Mouse (Mus musculus): Measurements from ENCODE around the gene Xylt1. TPM values are rescaled to one million over a fixed set of nuclear protein-coding genes. Genes with fewer than 3 reads are reported as not detected.

Gene Xylt1
- polyA plus RNA-seq, 1 experiment: 5.7 TPM

DNA sequence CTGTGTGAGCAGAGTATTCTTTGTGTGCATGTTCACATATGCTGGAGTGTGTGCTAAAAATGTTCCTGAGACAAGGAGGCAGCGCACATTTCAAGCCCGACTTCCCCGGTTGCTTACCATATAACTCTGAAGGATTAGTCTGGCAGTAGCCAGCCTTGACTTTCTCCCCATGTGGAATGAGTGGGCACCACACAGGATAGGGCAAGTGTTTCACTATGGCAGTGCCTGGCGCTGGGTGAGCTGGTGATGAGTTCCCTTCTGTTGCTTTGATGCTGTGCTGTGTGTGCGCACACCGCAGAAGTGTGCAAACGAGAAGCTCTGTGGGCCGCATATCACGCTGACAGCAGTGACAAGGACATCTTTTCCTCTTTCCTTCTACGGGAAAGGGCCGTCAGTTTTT is 56.1 kb downstream of the Xylt1 start:
- TF ChIP-seq CTCF (IDR thresholded peaks at IDR 0.05; ENCODE audit: borderline replicate concordance, control insufficient read depth, extremely low read depth, insufficient read depth, low read length, poor library complexity) (no peak), POLR2A (IDR thresholded peaks at IDR 0.05; ENCODE audit: control insufficient read depth, extremely low read depth, insufficient read depth, low read length, poor library complexity) (no peak)
- 96% methylated on average over 11 of the region's 11 CpGs for WGBS

DNA sequence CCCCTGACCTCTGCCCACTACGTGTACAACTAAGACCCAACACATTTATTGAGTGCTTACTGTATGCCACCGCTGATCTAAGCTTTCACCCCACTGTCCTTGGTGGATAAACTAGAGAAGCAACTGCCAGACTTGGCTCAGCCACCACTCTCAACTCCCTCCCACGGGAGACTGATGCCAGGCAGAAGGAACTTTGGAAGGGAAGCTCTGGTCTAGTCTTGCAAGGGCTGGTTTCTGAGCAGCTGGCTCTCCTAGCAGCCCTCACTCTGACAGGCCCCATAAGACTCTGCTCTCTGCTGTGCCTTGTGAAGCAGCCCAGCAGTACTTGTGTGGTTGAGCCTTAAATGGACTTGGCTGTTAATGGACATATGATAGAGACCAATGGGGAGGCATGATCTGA is 60.2 kb downstream of the Xylt1 start:
- TF ChIP-seq POLR2A (IDR thresholded peaks at IDR 0.05; ENCODE audit: control insufficient read depth, extremely low read depth, insufficient read depth, low read length, poor library complexity) (no peak), CTCF (IDR thresholded peaks at IDR 0.05; ENCODE audit: borderline replicate concordance, control insufficient read depth, extremely low read depth, insufficient read depth, low read length, poor library complexity) (no peak)
- H3K36me3 ChIP-seq (ENCODE audit: control insufficient read depth, insufficient read depth, low read length): no peaks in the 10 kb centered on the region
- peaks cover 4% of the 10 kb centered on the region; the same call in 1 of the 2 replicates for H3K4me1 ChIP-seq (replicated peaks; ENCODE audit: control insufficient read depth, insufficient read depth, low read length)
- WGBS: 95% methylated on average over 3 of the region's 3 CpGs
- H3K27me3 ChIP-seq (ENCODE audit: control insufficient read depth, insufficient read depth, low read length): no peaks in the 10 kb centered on the region
- no peak overlapping the region for H3K27ac ChIP-seq (ENCODE audit: control insufficient read depth, insufficient read depth, low read length)
- no peak for DNase-seq
- no peak overlapping the region for H3K4me3 ChIP-seq (ENCODE audit: control insufficient read depth, insufficient read depth, low read length)

More for the DNA sequence above, 56.1 kb downstream of the Xylt1 start:
- no peak for DNase-seq
- Histone ChIP-seq H3K27me3 (ENCODE audit: control insufficient read depth, insufficient read depth, low read length) (no peaks in the 10 kb centered on the region), H3K27ac (ENCODE audit: control insufficient read depth, insufficient read depth, low read length) (no peak overlapping the region), H3K36me3 (ENCODE audit: control insufficient read depth, insufficient read depth, low read length) (no peaks in the 10 kb centered on the region), H3K4me1 (replicated peaks; ENCODE audit: control insufficient read depth, insufficient read depth, low read length) (peaks cover 15% of the 10 kb centered on the region), H3K4me3 (ENCODE audit: control insufficient read depth, insufficient read depth, low read length) (no peak overlapping the region)

DNA sequence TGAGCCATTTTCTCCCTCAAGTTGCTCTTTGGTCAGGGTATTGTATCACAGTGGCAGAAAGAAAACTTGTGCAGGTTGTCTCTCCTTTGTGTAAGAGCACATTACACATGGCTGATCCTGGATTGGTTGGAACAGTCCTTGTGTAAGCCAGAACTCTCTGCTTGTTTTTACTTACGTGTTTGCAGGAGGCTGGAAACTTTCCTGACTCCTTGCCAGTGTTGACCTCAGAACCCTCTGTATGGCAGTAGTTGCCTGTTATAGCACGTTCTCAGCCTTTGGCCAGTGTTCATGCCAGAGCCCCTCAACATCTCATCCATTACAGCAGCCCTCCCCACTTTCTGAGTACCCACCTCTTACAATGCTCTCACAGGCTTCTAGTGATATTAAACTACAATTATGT is 61.9 kb downstream of the Xylt1 start:
- no peak for DNase-seq
- WGBS: 99% methylated on average over 2 of the region's 2 CpGs

DNA sequence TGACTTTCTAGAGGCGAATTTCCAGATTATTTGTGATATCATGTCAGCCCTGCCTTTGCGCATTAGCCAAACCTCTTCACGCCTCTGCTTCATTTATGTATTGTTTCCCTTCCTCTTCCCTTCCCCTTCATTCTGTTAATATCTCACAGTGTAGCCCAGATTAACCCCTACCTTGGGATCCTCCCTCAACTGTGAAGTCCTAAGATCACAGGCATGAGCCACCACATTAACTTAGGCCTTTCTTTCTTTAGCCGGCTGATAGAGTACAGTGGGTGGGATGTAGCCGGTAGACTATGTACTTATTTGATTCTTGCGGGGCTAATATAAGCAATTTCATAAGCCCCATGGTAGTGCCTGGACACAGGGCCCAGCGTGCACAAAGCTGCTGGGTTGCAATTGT is 62.4 kb downstream of the Xylt1 start:
- H3K27ac ChIP-seq (ENCODE audit: control insufficient read depth, insufficient read depth, low read length): no peak overlapping the region
- no peak overlapping the region for H3K4me3 ChIP-seq (ENCODE audit: control insufficient read depth, insufficient read depth, low read length)
- no peaks in the 10 kb centered on the region for H3K27me3 ChIP-seq (ENCODE audit: control insufficient read depth, insufficient read depth, low read length)
- no peak for DNase-seq
- H3K4me1 ChIP-seq (replicated peaks; ENCODE audit: control insufficient read depth, insufficient read depth, low read length): peaks cover 4% of the 10 kb centered on the region; the same call in 1 of the 2 replicates
- no peaks in the 10 kb centered on the region for H3K36me3 ChIP-seq (ENCODE audit: control insufficient read depth, insufficient read depth, low read length)
- 94% methylated on average over 7 of the region's 7 CpGs for WGBS
- TF ChIP-seq CTCF (IDR thresholded peaks at IDR 0.05; ENCODE audit: borderline replicate concordance, control insufficient read depth, extremely low read depth, insufficient read depth, low read length, poor library complexity) (no peak), POLR2A (IDR thresholded peaks at IDR 0.05; ENCODE audit: control insufficient read depth, extremely low read depth, insufficient read depth, low read length, poor library complexity) (no peak)

More for the DNA sequence above, 61.9 kb downstream of the Xylt1 start:
- H3K4me1 ChIP-seq (replicated peaks; ENCODE audit: control insufficient read depth, insufficient read depth, low read length): peaks cover 4% of the 10 kb centered on the region; the same call in 1 of the 2 replicates
- H3K27ac ChIP-seq (ENCODE audit: control insufficient read depth, insufficient read depth, low read length): no peak overlapping the region
- TF ChIP-seq CTCF (IDR thresholded peaks at IDR 0.05; ENCODE audit: borderline replicate concordance, control insufficient read depth, extremely low read depth, insufficient read depth, low read length, poor library complexity) (no peak), POLR2A (IDR thresholded peaks at IDR 0.05; ENCODE audit: control insufficient read depth, extremely low read depth, insufficient read depth, low read length, poor library complexity) (no peak)
- H3K36me3 ChIP-seq (ENCODE audit: control insufficient read depth, insufficient read depth, low read length): no peaks in the 10 kb centered on the region
- H3K4me3 ChIP-seq (ENCODE audit: control insufficient read depth, insufficient read depth, low read length): no peak overlapping the region
- no peaks in the 10 kb centered on the region for H3K27me3 ChIP-seq (ENCODE audit: control insufficient read depth, insufficient read depth, low read length)

DNA sequence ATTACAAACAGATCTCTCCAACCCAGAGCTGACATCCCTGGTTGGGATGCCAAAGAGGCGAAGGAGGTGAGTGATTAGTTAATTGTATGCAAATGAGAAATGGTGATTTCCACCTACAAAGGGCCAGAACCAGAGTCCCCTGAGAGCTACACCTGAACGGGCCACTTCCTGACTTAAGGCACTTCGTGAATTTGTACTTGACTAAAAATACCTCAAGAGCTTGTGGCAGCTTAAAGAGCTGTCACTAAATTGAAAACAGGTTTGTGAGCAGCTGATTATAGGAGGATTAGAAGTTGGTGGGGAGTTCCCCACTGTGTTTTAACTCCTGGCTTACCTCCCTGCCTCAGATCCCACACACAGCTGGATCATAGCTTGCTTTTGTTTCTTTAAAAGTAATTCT is 64.7 kb downstream of the Xylt1 start:
- no peak for TF ChIP-seq CTCF (IDR thresholded peaks at IDR 0.05; ENCODE audit: borderline replicate concordance, control insufficient read depth, extremely low read depth, insufficient read depth, low read length, poor library complexity)
- TF ChIP-seq POLR2A (IDR thresholded peaks at IDR 0.05; ENCODE audit: control insufficient read depth, extremely low read depth, insufficient read depth, low read length, poor library complexity): no peak
- no peaks in the 10 kb centered on the region for H3K36me3 ChIP-seq (ENCODE audit: control insufficient read depth, insufficient read depth, low read length)
- H3K27ac ChIP-seq (ENCODE audit: control insufficient read depth, insufficient read depth, low read length): no peak overlapping the region
- WGBS: 56% methylated on average over 3 of the region's 3 CpGs
- H3K4me1 ChIP-seq (replicated peaks; ENCODE audit: control insufficient read depth, insufficient read depth, low read length): peaks cover 4% of the 10 kb centered on the region; the same call in 1 of the 2 replicates
- DNase-seq: no peak
- no peaks in the 10 kb centered on the region for H3K27me3 ChIP-seq (ENCODE audit: control insufficient read depth, insufficient read depth, low read length)
- no peak overlapping the region for H3K4me3 ChIP-seq (ENCODE audit: control insufficient read depth, insufficient read depth, low read length)

DNA sequence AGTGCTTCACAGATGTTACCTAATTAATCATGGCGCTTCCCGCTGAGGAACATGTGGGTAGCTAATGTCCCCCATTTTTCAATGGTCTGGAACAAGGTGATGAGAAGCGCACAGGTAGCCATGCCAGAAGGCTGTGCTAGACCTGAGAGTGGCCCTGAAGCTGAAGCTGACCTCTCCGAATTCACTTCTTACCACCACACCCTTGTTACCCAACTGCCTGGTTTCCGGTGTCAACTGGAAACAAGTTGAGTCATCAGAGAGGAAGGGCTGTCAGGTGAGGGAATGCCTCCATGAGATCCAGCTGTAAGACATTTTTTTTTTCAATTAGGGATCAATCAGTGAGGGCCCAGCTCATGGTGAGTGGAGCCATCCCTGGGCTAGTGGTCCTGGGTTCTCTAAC is 68.8 kb downstream of the Xylt1 start:
- no peak for TF ChIP-seq POLR2A (IDR thresholded peaks at IDR 0.05; ENCODE audit: control insufficient read depth, extremely low read depth, insufficient read depth, low read length, poor library complexity)
- no peak for TF ChIP-seq CTCF (IDR thresholded peaks at IDR 0.05; ENCODE audit: borderline replicate concordance, control insufficient read depth, extremely low read depth, insufficient read depth, low read length, poor library complexity)
- Histone ChIP-seq H3K27ac (ENCODE audit: control insufficient read depth, insufficient read depth, low read length) (no peak overlapping the region), H3K27me3 (ENCODE audit: control insufficient read depth, insufficient read depth, low read length) (no peaks in the 10 kb centered on the region), H3K4me3 (ENCODE audit: control insufficient read depth, insufficient read depth, low read length) (no peak overlapping the region), H3K36me3 (ENCODE audit: control insufficient read depth, insufficient read depth, low read length) (no peaks in the 10 kb centered on the region), H3K4me1 (replicated peaks; ENCODE audit: control insufficient read depth, insufficient read depth, low read length) (peaks cover 6% of the 10 kb centered on the region; the same call in 1 of the 2 replicates)
- DNase-seq: no peak
- WGBS: 97% methylated on average over 5 of the region's 5 CpGs

DNA sequence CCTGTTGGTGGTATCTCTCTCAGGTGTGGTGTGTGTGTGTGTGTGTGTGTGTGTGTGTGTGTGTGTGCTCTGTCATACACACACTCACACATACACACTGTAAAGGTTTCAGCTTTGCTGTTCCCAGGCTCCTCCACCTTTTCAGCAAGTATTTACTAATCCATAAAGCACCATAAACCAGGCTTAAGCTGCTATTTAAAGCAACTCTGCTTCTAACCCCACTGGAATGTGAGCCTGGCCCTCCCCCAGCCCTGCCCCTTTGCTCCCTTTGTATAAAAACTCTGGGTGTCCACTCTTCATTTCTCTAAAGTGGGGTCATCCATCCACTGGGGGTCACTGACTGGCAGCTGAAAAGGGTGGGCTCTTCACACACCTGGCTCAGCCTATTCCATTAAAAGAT is 70.4 kb downstream of the Xylt1 start:
- no peaks in the 10 kb centered on the region for H3K36me3 ChIP-seq (ENCODE audit: control insufficient read depth, insufficient read depth, low read length)
- no peak for DNase-seq
- no peaks in the 10 kb centered on the region for H3K27me3 ChIP-seq (ENCODE audit: control insufficient read depth, insufficient read depth, low read length)
- no peak overlapping the region for H3K4me3 ChIP-seq (ENCODE audit: control insufficient read depth, insufficient read depth, low read length)
- peaks cover 6% of the 10 kb centered on the region for H3K4me1 ChIP-seq (replicated peaks; ENCODE audit: control insufficient read depth, insufficient read depth, low read length)
- no peak overlapping the region for H3K27ac ChIP-seq (ENCODE audit: control insufficient read depth, insufficient read depth, low read length)
- no peak for TF ChIP-seq CTCF (IDR thresholded peaks at IDR 0.05; ENCODE audit: borderline replicate concordance, control insufficient read depth, extremely low read depth, insufficient read depth, low read length, poor library complexity)
- TF ChIP-seq POLR2A (IDR thresholded peaks at IDR 0.05; ENCODE audit: control insufficient read depth, extremely low read depth, insufficient read depth, low read length, poor library complexity): no peak

Measured in thymus, adult 2 months (tissue).